Mouse (Mus musculus) neural tube, embryonic 15.5 days (tissue): ENCODE results near the gene Mbd5. TPM values are rescaled to one million over a fixed set of nuclear protein-coding genes. Genes with fewer than 3 reads are reported as not detected.
"Not testable (repeated sequence)": the region's sequence is repeated elsewhere in the genome, so short reads cannot be mapped to it uniquely, and the experiment has no call there.

Experiments used
- ATAC-seq: fragments of 200-750 bp; cut with Nextera tagmentation; 2 replicates; pipeline ENCODE4 v1.8.0; 2017; ENCODE audit warnings: mild to moderate bottlenecking, moderate TSS enrichment, moderate library complexity; ENCODE audit not compliant: low FRiP score
- H3K27ac ChIP-seq: fragments of 300-500 bp; sonication (generic); replicated peaks from 2 replicates; pipeline ENCODE4 v1.5.1; 2015; ENCODE audit warnings: mild to moderate bottlenecking, inconsistent platforms
- H3K27me3 ChIP-seq: fragments of 300-500 bp; sonication (generic); replicated peaks from 2 replicates; pipeline ENCODE4 v1.6.1; 2015; ENCODE audit warnings: inconsistent platforms
- H3K36me3 ChIP-seq: fragments of 300-500 bp; sonication (generic); 2 replicates; pipeline ENCODE4 v1.6.1; 2015; ENCODE audit warnings: inconsistent platforms
- H3K4me1 ChIP-seq: fragments of 300-500 bp; sonication (generic); 2 replicates; pipeline ENCODE4 v1.6.1; 2015; ENCODE audit warnings: inconsistent platforms
- H3K4me2 ChIP-seq: fragments of 300-500 bp; sonication (generic); 2 replicates; pipeline ENCODE4 v1.6.1; 2015; ENCODE audit warnings: inconsistent platforms, mild to moderate bottlenecking, moderate library complexity
- H3K4me3 ChIP-seq: fragments of 300-500 bp; sonication (generic); replicated peaks from 2 replicates; pipeline ENCODE4 v1.5.1; 2015; ENCODE audit warnings: mild to moderate bottlenecking, inconsistent platforms
- H3K9ac ChIP-seq: fragments of 300-500 bp; sonication (generic); replicated peaks from 2 replicates; pipeline ENCODE4 v1.6.1; 2015; ENCODE audit warnings: mild to moderate bottlenecking, inconsistent platforms
- H3K9me3 ChIP-seq: fragments of 300-500 bp; sonication (generic); replicated peaks from 2 replicates; pipeline ENCODE4 v1.6.1; 2016; ENCODE audit warnings: inconsistent platforms
- WGBS: fragments of 180-500 bp; shearing (Covaris S2); methylation state at CpG from one replicate; pipeline ENCODE4 v1.1.7; 2015; ENCODE audit warnings: mixed read lengths; 5-methylcytosine and 5-hydroxymethylcytosine counted together
- polyA plus RNA-seq: library from polyadenylated mRNA; unstranded; fragments of >200 nt; fragmentation: Nextera tagmentation; extraction: Ambion mirVana; gene quantifications from 2 replicates; pipeline ENCODE4 v1.2.1, GENCODE M21; 2015

Mbd5 gene
- polyA plus RNA-seq, 1 experiment from 2014 or later = 35.4 TPM

DNA sequence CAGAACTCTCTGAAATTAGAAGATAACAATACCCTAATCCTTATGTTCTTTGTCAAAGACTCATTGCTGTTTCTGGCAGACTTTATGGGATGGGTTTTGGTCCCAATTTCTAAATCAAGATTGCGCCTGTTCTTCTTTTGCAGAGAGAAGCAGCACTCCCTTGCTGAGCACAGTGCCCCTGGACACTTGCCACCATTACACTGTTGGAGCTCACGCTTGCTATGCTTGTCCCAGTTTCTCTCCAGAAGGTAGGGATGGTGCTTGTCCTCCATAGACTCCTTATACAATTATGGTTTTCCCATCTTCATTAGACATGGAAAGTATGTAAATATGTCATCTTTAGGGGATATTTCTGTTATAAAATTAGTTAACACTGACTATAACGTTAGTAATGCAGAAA is 220.5 kb downstream of the Mbd5 start:
- Histone ChIP-seq H3K4me3 (no peak overlapping the region), H3K27me3 (no peaks in the 10 kb centered on the region), H3K4me2 (no peak overlapping the region), H3K9me3 (no peaks in the 10 kb centered on the region), H3K36me3 (0 out of 2 replicates have a peak, but pooled peaks cover 3% of the 10 kb centered on the region), H3K4me1 (no peaks in the 10 kb centered on the region), H3K27ac (no peak overlapping the region), H3K9ac (no peak overlapping the region)
- no peak for ATAC-seq
- 91% methylated on average over 3 of the region's 3 CpGs for WGBS

DNA sequence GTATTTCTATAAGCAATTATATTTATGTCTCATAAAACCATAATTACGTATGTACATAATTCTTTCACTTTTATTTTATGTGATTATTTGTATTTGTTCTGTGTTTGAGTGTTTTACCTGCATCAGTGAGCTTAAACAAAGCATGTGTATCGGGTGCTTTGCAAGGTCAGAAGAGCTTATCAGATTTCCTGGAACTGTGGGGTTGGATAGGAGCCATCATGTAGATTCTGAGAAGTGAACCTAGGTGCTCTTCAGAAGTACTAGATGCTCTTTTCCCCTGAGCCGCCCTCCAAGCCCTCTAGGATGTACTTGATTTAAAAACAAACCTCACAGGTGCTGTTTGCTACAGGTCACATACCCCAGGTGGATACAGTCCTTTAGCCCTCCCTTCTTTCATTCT is 227.7 kb downstream of the Mbd5 start:
- no peaks in the 10 kb centered on the region for H3K9me3 ChIP-seq
- H3K4me3 ChIP-seq = no peak overlapping the region
- H3K4me1 ChIP-seq = no peaks in the 10 kb centered on the region
- no peak for ATAC-seq
- no peaks in the 10 kb centered on the region for H3K27me3 ChIP-seq
- no peak overlapping the region for H3K9ac ChIP-seq
- no peak overlapping the region for H3K4me2 ChIP-seq
- no peaks in the 10 kb centered on the region for H3K36me3 ChIP-seq
- H3K27ac ChIP-seq = no peak overlapping the region
- 95% methylated on average over 3 of the region's 3 CpGs for WGBS

DNA sequence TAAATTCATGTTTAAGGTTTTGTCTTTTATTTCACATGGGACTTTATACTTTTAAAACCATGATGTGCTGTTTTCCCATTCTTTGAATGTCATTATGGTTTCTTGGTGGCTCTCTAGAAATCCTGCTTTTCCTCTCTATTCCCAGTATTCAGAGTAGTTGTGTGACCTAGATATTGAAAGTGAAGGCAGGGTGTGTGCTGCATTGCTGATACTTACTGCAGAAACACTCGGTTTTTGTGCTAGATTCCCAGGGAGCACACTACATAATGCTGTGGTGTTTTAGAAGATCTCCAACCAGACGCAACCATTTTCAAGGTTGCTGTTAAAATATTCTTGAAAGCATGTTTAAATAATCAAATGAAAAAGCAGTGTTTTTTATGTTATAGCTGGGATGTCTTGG is 241.7 kb downstream of the Mbd5 start:
- no peak overlapping the region for H3K9ac ChIP-seq
- no peak overlapping the region for H3K4me2 ChIP-seq
- H3K4me3 ChIP-seq = no peak overlapping the region
- no peak overlapping the region for H3K27ac ChIP-seq
- H3K36me3 ChIP-seq = no peaks in the 10 kb centered on the region
- H3K27me3 ChIP-seq = no peaks in the 10 kb centered on the region
- H3K9me3 ChIP-seq = no peaks in the 10 kb centered on the region
- 77% methylated on average over 2 of the region's 2 CpGs for WGBS
- no peak for ATAC-seq
- no peaks in the 10 kb centered on the region for H3K4me1 ChIP-seq

DNA sequence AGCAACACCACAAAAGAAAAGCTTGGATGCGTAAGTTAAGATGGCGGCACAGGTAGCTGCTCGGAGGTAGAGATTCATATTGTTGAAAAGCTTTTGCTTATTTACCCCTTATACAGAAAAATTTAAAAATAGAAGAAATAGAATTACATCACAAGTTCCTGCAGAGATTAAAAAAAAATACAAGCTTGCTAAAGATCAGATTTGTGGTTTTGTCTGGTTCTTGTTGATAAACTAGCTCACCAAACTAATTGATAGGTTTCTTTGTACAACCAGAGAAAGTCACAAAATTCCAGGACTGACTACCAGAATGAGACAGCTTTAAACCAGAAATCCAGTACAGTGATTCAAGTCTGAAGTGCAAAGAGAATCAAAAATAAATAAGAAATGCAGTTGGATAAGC is 242.4 kb downstream of the Mbd5 start:
- H3K4me2 ChIP-seq = no peak overlapping the region
- WGBS = 95% methylated on average over 3 of the region's 3 CpGs
- H3K27me3 ChIP-seq = no peaks in the 10 kb centered on the region

DNA sequence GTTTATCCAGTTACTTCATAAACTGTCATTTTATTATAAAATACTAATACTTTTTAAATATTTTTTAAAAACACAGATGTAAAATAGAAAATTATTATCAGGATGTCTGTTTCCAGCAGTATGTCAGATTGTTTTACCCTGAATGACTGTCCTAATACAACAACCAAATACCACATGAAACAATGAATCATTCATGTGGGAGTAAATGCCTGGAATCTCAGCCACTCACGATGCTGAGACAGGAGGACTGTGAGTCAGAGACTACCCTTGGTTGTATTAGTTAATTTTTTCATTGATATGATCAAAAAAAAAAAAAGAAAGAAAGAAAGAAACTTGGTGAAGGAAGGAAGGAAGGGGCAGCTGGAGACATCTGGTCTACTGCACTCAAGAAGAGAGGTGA is 254.8 kb downstream of the Mbd5 start:
- H3K27me3 ChIP-seq = no peaks in the 10 kb centered on the region
- H3K36me3 ChIP-seq = no peaks in the 10 kb centered on the region
- H3K27ac ChIP-seq = no peak overlapping the region
- no peak for ATAC-seq
- H3K4me1 ChIP-seq = no peaks in the 10 kb centered on the region
- no peak overlapping the region for H3K9ac ChIP-seq
- WGBS = 83% methylated on average over 1 of the region's 1 CpGs
- H3K9me3 ChIP-seq = no peaks in the 10 kb centered on the region
- no peak overlapping the region for H3K4me2 ChIP-seq
- H3K4me3 ChIP-seq = no peak overlapping the region

More for the DNA sequence above, 242.4 kb downstream of the Mbd5 start:
- H3K36me3 ChIP-seq = no peaks in the 10 kb centered on the region
- no peak overlapping the region for H3K27ac ChIP-seq
- no peak for ATAC-seq
- no peak overlapping the region for H3K9ac ChIP-seq
- H3K9me3 ChIP-seq = no peaks in the 10 kb centered on the region
- no peak overlapping the region for H3K4me3 ChIP-seq
- no peaks in the 10 kb centered on the region for H3K4me1 ChIP-seq

DNA sequence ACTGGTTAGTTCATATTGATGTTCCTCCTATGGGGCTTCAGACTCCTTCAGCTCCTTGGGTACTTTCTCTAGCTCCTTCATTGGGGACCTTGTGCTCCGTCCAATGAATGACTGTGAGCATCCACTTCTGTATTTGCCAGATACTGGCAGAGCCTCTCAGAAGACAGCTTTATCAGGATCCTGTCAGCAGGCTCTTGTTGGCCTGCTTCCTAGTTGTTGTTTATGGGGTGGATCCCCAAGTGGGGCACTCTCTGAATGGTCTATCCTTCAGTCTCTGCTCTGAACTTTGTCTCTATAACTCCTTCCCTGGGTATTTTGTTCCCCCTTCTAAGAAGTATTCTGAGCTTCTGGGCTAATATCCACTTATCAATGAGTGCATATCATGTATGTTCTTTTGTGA is 256.4 kb downstream of the Mbd5 start:
- H3K9ac ChIP-seq, H3K27ac ChIP-seq, H3K27me3 ChIP-seq, H3K4me1 ChIP-seq, H3K4me3 ChIP-seq, H3K36me3 ChIP-seq, H3K4me2 ChIP-seq, H3K9me3 ChIP-seq, ATAC-seq: not testable (repeated sequence)
- WGBS = 94% methylated on average over 1 of the region's 1 CpGs

DNA sequence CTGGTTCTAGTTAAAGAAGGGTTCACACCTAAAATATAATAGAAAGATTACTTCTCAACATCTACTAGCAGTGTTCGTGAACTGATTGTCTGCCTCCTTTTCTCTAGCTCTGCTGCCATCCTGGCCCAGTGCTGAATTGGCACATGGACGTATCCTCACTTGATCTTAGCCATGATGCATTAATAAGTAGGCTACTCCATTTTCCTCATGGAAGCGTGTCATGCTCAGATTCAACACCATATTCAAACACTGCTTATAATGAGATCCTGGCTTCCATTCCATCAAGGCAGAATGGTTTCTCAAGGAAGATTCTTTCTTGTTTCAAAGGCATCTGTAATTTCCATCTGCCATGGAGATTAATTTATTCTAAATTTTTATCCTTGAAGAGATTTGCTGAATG is 260.0 kb downstream of the Mbd5 start:
- 90% methylated on average over 3 of the region's 3 CpGs for WGBS
- Histone ChIP-seq H3K27me3 (no peaks in the 10 kb centered on the region), H3K27ac (no peak overlapping the region), H3K9ac (no peak overlapping the region), H3K36me3 (no peaks in the 10 kb centered on the region), H3K4me2 (no peak overlapping the region), H3K4me3 (no peak overlapping the region), H3K9me3 (no peaks in the 10 kb centered on the region), H3K4me1 (no peaks in the 10 kb centered on the region)
- no peak for ATAC-seq

DNA sequence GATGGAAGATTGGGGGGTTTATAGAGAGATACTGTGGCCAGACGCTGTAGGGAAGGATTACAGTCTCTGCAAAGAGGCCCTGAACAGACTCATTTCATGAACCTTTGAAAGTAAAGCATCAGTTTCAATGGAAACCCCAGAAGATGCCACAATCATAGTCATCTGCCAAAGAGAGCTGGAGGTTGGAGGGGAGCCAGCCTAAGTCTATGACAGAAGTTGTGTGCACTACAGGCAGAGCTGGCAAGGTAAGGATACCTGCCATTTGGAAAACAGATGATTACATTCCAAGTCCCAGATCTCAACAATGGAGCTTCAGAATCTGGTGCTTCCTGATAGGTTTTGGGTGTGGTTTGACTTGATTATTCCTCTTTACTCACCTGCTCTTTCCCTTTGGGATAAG is 261.1 kb downstream of the Mbd5 start:
- no peaks in the 10 kb centered on the region for H3K4me1 ChIP-seq
- no peaks in the 10 kb centered on the region for H3K9me3 ChIP-seq
- H3K4me3 ChIP-seq = no peak overlapping the region
- no peak for ATAC-seq
- H3K27me3 ChIP-seq = no peaks in the 10 kb centered on the region
- H3K27ac ChIP-seq = no peak overlapping the region
- H3K4me2 ChIP-seq = no peak overlapping the region
- no peak overlapping the region for H3K9ac ChIP-seq
- no peaks in the 10 kb centered on the region for H3K36me3 ChIP-seq
- 100% methylated on average over 1 of the region's 1 CpGs for WGBS

DNA sequence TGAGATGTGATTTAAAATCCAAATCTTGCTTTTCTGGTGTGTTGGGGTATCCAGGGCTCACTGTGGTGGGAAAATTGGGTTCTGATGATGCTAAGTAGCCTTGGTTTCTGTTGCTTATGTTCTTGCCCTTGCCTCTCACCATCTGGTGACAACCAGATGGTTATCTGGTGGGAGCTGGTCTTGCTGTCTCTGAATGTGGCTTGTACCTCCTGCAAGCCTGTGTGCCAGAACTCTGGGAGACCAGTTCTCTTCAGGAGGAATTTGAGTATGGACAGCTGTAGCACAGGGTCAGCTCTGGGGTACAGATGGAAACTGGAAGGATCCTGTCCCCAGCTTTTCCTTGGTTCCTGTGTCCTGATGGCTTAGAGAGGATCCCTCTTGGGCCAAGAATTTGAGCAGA is 280.4 kb downstream of the Mbd5 start:
- Histone ChIP-seq H3K36me3 (no peaks in the 10 kb centered on the region), H3K4me1 (no peaks in the 10 kb centered on the region), H3K9ac (no peak overlapping the region), H3K27ac (no peak overlapping the region), H3K27me3 (no peaks in the 10 kb centered on the region), H3K4me2 (no peak overlapping the region), H3K4me3 (no peak overlapping the region), H3K9me3 (no peaks in the 10 kb centered on the region)
- ATAC-seq = no peak

DNA sequence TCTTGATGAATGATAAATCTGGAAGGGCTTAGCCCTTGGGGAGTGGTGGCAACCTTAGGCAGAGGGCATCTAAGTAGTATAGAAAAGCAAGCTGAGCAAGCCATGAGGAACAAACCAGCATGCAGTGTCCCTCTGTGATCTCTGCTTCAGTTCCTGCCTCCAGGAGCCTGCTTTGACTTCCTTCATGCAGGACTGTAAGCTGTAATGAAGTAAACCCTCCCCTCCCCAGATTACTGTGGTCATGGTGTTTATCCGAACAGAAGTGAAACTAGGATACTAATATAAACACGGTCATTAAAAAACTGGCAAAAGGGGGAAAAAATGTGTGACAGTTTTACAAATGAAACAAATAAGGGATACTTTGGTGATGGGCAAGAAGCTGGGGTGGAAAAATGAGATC is 284.8 kb downstream of the Mbd5 start:
- Histone ChIP-seq H3K27ac (no peak overlapping the region), H3K4me1 (no peaks in the 10 kb centered on the region), H3K9me3 (0 out of 2 replicates have a peak, but pooled peaks cover 5% of the 10 kb centered on the region), H3K27me3 (no peaks in the 10 kb centered on the region), H3K36me3 (0 out of 2 replicates have a peak, but pooled peaks cover 2% of the 10 kb centered on the region), H3K4me3 (no peak overlapping the region), H3K4me2 (no peak overlapping the region), H3K9ac (no peak overlapping the region)
- ATAC-seq = no peak
- 75% methylated on average over 2 of the region's 2 CpGs for WGBS

DNA sequence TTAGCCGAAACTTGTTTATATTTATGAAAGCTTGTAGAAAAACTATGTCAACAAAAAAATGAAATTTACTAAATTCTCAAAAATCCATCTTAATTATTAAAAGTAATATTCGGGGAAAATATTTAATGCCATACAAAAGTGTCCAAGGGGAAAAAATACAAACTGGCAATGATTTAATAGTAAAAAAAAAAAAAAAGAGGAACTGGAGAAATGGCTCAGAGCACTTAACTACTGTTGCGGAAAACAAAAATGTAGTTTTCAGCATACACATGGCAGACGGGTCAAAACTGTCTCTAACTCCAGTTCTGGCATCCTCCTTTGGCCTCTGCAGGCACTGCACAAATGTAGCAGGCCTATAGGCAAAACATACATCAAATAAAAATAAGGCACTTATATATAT is 292.4 kb downstream of the Mbd5 start:
- no peak overlapping the region for H3K9ac ChIP-seq
- no peak for ATAC-seq
- no peak overlapping the region for H3K4me3 ChIP-seq
- no peaks in the 10 kb centered on the region for H3K36me3 ChIP-seq
- H3K27ac ChIP-seq = no peak overlapping the region
- H3K4me2 ChIP-seq = no peak overlapping the region
- WGBS = 90% methylated on average over 4 of the region's 4 CpGs
- no peaks in the 10 kb centered on the region for H3K4me1 ChIP-seq
- H3K9me3 ChIP-seq = 0 out of 2 replicates have a peak, but pooled peaks cover 4% of the 10 kb centered on the region
- H3K27me3 ChIP-seq = no peaks in the 10 kb centered on the region

DNA sequence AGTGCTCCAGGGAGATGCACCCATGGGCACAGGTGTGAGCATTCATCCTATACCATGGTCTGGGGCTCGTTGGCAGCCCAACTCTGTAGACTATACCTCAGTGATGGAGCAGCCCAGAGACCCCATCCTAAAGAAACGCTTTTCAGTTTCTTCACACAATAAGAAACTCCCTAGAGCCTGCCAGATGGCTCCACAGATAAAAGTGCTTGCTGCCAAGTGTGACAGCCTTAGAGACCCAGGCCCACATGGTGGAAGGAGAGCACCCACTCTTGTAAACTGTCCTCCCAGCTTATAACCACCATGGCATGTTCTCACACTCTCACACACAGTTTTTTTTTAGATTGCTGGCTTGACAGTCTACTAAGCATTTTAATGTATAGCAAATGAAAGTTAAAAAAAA is 314.8 kb downstream of the Mbd5 start:
- Histone ChIP-seq H3K36me3 (no peaks in the 10 kb centered on the region), H3K27ac (no peak overlapping the region), H3K4me1 (no peaks in the 10 kb centered on the region), H3K9me3 (no peaks in the 10 kb centered on the region), H3K4me3 (no peak overlapping the region), H3K27me3 (no peaks in the 10 kb centered on the region), H3K9ac (no peak overlapping the region), H3K4me2 (no peak overlapping the region)
- WGBS = 53% methylated on average over 2 of the region's 2 CpGs
- ATAC-seq = no peak
